19 mouse cellular contexts compared by ENCODE assay signal in genomic region chr14:62775034-62775433, GRCm38 (mm10).
"Had no signal": no experiment of that assay in that cellular context is flagged by ENCODE, and none has a peak within 500 bp of the region (broad histone marks: within the 10 kb centered on the region; RNA-seq: fewer than 3 reads in every experiment).

No protein-coding gene starts in this region.

- H3K9ac ChIP-seq: kidney, embryonic 15.5 days; limb, embryonic 13.5 days; liver, embryonic 12.5 days; liver, embryonic 15.5 days; midbrain, embryonic 12.5 days; midbrain, embryonic 15.5 days; neural tube, embryonic 13.5 days had no signal

- H3K36me3 ChIP-seq: kidney, embryonic 15.5 days; limb, embryonic 10.5 days; limb, embryonic 13.5 days; liver, embryonic 12.5 days; liver, embryonic 15.5 days; midbrain, embryonic 12.5 days; midbrain, embryonic 15.5 days; neural tube, embryonic 13.5 days had no signal

- H3K9me3 ChIP-seq: kidney, embryonic 15.5 days; limb, embryonic 10.5 days; limb, embryonic 13.5 days; liver, embryonic 12.5 days; liver, embryonic 15.5 days; midbrain, embryonic 12.5 days; midbrain, embryonic 15.5 days; neural tube, embryonic 13.5 days had no signal

- H3K4me3 ChIP-seq: kidney, embryonic 15.5 days; limb, embryonic 10.5 days; limb, embryonic 13.5 days; liver, embryonic 12.5 days; liver, embryonic 15.5 days; midbrain, embryonic 12.5 days; midbrain, embryonic 15.5 days; myocyte; neural tube, embryonic 13.5 days had no signal

- H3K4me2 ChIP-seq: kidney, embryonic 15.5 days; limb, embryonic 13.5 days; liver, embryonic 12.5 days; liver, embryonic 15.5 days; midbrain, embryonic 12.5 days; midbrain, embryonic 15.5 days; neural tube, embryonic 13.5 days had no signal

- H3K27ac ChIP-seq: kidney, embryonic 15.5 days; limb, embryonic 10.5 days; limb, embryonic 13.5 days; liver, embryonic 12.5 days; liver, embryonic 15.5 days; midbrain, embryonic 12.5 days; midbrain, embryonic 15.5 days; neural tube, embryonic 13.5 days had no signal

- H3K27me3 ChIP-seq: kidney, embryonic 15.5 days; limb, embryonic 13.5 days; liver, embryonic 12.5 days; liver, embryonic 15.5 days; midbrain, embryonic 12.5 days; midbrain, embryonic 15.5 days; neural tube, embryonic 13.5 days had no signal

- ATAC-seq: liver, embryonic 12.5 days; midbrain, embryonic 15.5 days had no signal

- DNase-seq: kidney, postnatal 10 days; kidney, postnatal 4 days; liver; lung, adult 2 months; lung, postnatal 14 days; lung, postnatal 4 days; retina, postnatal 1 day; right cerebral cortex, postnatal 25 days; spleen, adult 18-20 months; thymus, postnatal 25 days had no signal

- H3K4me1 ChIP-seq: kidney, embryonic 15.5 days; limb, embryonic 10.5 days; limb, embryonic 13.5 days; midbrain, embryonic 12.5 days; midbrain, embryonic 15.5 days; neural tube, embryonic 13.5 days had no signal
